Mouse (Mus musculus) v-Abl transformed pro-B cells (cell line): Measurements from ENCODE around the gene Trim16.

Source experiments
- in situ Hi-C, 2 experiments: fragments of 400-800 bp; cut with MboI; formaldehyde crosslinking; loops; one replicate each; pipeline ENCODE4 v1.15.1; 2025; ENCODE audit not compliant: unreplicated experiment in 2 of 2

Gene Trim16

GRCm38 (mm10) chr11:62879220-62880048 is 59.4 kb downstream of the Trim16 start, which contains the start of gene Tvp23b:
Gene Tvp23b (plus strand): TSS chr11:62879455.
- in situ Hi-C loops = loop anchor here in 1 of 2 experiments (5.0 to 25.0 kb wide), 2 partner anchors 57 to 1183 kb away; partner anchors contain the start of gene Trim16

DNA sequence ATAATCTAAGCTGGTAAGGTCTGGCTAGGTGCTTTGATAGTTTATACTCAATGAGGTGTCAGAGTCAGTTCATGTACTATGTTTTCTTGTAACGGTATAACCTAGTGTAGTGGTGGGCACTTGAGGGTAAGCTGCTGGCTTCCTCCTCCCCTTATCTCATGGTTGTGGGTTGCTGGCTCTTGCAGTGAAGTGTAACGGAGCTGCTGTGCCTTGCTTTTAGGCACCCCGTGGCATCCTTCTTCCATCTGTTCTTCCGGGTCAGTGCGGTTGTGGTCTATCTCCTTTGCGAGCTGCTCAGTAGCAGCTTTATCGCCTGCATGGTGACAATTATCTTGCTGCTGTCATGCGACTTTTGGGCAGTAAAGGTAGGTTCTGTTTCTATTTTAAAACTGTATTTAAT is 63.4 kb downstream of the Trim16 start:
- in situ Hi-C loops = loop anchor here in 1 of 2 experiments (25.0 kb wide), 1 partner anchor 1179 kb away; no protein-coding TSS in a partner anchor

DNA sequence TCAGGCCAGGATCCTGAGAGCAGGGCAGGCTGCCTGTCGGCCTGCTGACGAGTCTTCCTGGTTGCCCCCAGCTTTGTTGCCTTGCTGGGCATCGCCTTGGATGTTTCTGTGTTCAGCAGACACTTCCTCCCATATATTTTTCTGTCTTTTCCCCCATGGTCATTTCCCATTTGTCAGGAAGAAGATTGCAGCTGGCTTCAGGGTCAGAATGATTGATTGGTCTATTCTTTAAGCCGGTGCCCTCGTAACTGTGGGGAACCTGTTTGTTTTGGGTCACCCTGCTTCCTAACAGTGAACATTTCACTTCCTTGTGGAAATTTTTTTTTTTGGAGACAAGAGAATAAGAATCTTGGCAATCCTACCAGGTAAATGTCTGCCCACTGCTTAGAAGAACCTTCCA is 65.3 kb downstream of the Trim16 start:
- in situ Hi-C loops = loop anchor here in 1 of 2 experiments (25.0 kb wide), 1 partner anchor 1177 kb away; no protein-coding TSS in a partner anchor

DNA sequence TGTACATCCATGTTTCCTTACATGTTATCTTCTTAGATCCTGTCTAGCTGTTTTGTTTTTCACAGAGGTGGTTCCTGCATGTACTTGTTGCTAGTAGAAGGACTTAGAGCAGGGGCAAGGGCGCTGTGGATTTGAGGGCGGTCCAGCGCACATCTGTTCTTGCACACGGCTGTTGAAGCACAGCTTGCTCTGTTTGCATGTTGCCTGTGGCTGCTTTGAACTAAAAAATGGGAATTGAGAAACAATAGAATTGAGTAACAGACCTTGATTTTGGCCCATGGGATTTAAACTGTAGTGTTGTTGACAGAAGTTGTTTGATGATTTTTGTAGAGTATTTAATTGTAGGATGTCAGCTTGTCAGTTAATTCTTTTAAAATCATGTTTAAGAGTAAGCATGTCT is 70.8 kb downstream of the Trim16 start:
- in situ Hi-C loops = loop anchor here in 1 of 2 experiments (10.0 to 25.0 kb wide), 2 partner anchors 244 to 1172 kb away; no protein-coding TSS in a partner anchor

GRCm38 (mm10) chr11:62891763-62892162 is 71.7 kb downstream of the Trim16 start:
- in situ Hi-C loops = loop anchor here in 1 of 2 experiments (10.0 to 25.0 kb wide), 2 partner anchors 243 to 1171 kb away; no protein-coding TSS in a partner anchor
